Mouse (Mus musculus) adrenal gland, adult 18-20 months (tissue): ENCODE results near the gene Msgn1. TPM values are rescaled to one million over a fixed set of nuclear protein-coding genes. Genes with fewer than 3 reads are reported as not detected.
A peak's percentile ranks its signal among the peaks of the same experiment; 100 is the strongest.

ENCODE experiments used
- DNase-seq, 2 experiments: peaks; one replicate each; pipeline ENCODE4 v3.0.0; 2021 to 2022; ENCODE audit warnings: low spot score in 2 of 2
- total RNA-seq, 2 experiments: library from RNA; stranded (reverse); gene quantifications; 1 replicate in 1 of 2; 2 replicates in 1 of 2; pipeline ENCODE4 v1.2.3; 2021

Gene Msgn1
- total RNA-seq, 2 experiments from 2014 or later: not detected

GRCm38 (mm10) chr12:11200711-11201110 lies 8.1 kb downstream of the Msgn1 start:
- DNase-seq: no peak

GRCm38 (mm10) chr12:11198551-11198950 lies 10.2 kb downstream of the Msgn1 start:
- no peak for DNase-seq

- no peak for DNase-seq
Observed at GRCm38 (mm10) chr12:11198026-11198425, 10.7 kb downstream of the Msgn1 start.

- no peak for DNase-seq
Observed at GRCm38 (mm10) chr12:11196830-11197229, 11.9 kb downstream of the Msgn1 start.

GRCm38 (mm10) chr12:11196142-11196597 lies 12.6 kb downstream of the Msgn1 start:
- peak; percentile 77 to 82 for DNase-seq

GRCm38 (mm10) chr12:11195031-11195430 lies 13.7 kb downstream of the Msgn1 start:
- no peak for DNase-seq

- DNase-seq: peak; percentile 86 to 90
Observed at GRCm38 (mm10) chr12:11178486-11179154, 30.2 kb downstream of the Msgn1 start.

GRCm38 (mm10) chr12:11177408-11178394 lies 31.1 kb downstream of the Msgn1 start:
- DNase-seq: no peak

GRCm38 (mm10) chr12:11158670-11159069 lies 50.1 kb downstream of the Msgn1 start:
- DNase-seq: no peak

Other genes starting within 250 kb of the Msgn1 start
- 1 to 10 TPM; 3.2 to 8.9 TPM for gene Kcns3, start 57.9 kb downstream of the Msgn1 start, total RNA-seq
- gene Gen1, start 56.8 kb upstream of the Msgn1 start, total RNA-seq: 1 to 10 TPM; 1.4 to 2.4 TPM
- gene Smc6, start 56.9 kb upstream of the Msgn1 start, total RNA-seq: 10 to 100 TPM; 25.6 to 26.6 TPM
- gene Vsnl1, start 227.6 kb upstream of the Msgn1 start, total RNA-seq: 10 to 100 TPM; 38.4 to 47.3 TPM
- gene Rad51ap2, start 247.1 kb upstream of the Msgn1 start, total RNA-seq: not detected